Mouse (Mus musculus): ENCODE measurements around the gene Cacna1e.

Cacna1e gene

GRCm38 (mm10) chr1:154433112-154433511 is 451.2 kb downstream of the Cacna1e start:
- TF ChIP-seq NANOG (IDR thresholded peaks at IDR 0.05; ENCODE audit: borderline replicate concordance, low read length) (no peak), CTCF (conservative IDR thresholded peaks at IDR 0.05; ENCODE audit: low read length) (no peak), POU5F1 (IDR thresholded peaks at IDR 0.05; ENCODE audit: borderline replicate concordance, low read length) (no peak)
- Histone ChIP-seq H3K36me3 (ENCODE audit: insufficient read depth, low read length) (no peaks in the 10 kb centered on the region), H3K4me1 (replicated peaks; ENCODE audit: low read depth, low read length) (no peaks in the 10 kb centered on the region), H3K27me3 (ENCODE audit: insufficient read depth, low read length) (no peaks in the 10 kb centered on the region), H3K9me3 (ENCODE audit: low read length) (no peaks in the 10 kb centered on the region), H3K4me3 (replicated peaks; ENCODE audit: low read length) (no peak overlapping the region)

GRCm38 (mm10) chr1:154428276-154428675 is 456.0 kb downstream of the Cacna1e start:
- no peak for TF ChIP-seq CTCF (conservative IDR thresholded peaks at IDR 0.05; ENCODE audit: low read length)
- TF ChIP-seq POU5F1 (IDR thresholded peaks at IDR 0.05; ENCODE audit: borderline replicate concordance, low read length): no peak
- H3K4me1 ChIP-seq (replicated peaks; ENCODE audit: low read depth, low read length): no peaks in the 10 kb centered on the region
- no peaks in the 10 kb centered on the region for H3K36me3 ChIP-seq (ENCODE audit: insufficient read depth, low read length)
- H3K9me3 ChIP-seq (ENCODE audit: low read length): no peaks in the 10 kb centered on the region
- no peaks in the 10 kb centered on the region for H3K27me3 ChIP-seq (ENCODE audit: insufficient read depth, low read length)
- no peak overlapping the region for H3K4me3 ChIP-seq (replicated peaks; ENCODE audit: low read length)

GRCm38 (mm10) chr1:154418278-154418677 is 466.0 kb downstream of the Cacna1e start:
- H3K27me3 ChIP-seq (ENCODE audit: insufficient read depth, low read length): peaks cover 20% of the 10 kb centered on the region
- H3K36me3 ChIP-seq (ENCODE audit: insufficient read depth, low read length): no peaks in the 10 kb centered on the region
- TF ChIP-seq POU5F1 (IDR thresholded peaks at IDR 0.05; ENCODE audit: borderline replicate concordance, low read length) (no peak), CTCF (conservative IDR thresholded peaks at IDR 0.05; ENCODE audit: low read length) (no peak), NANOG (IDR thresholded peaks at IDR 0.05; ENCODE audit: borderline replicate concordance, low read length) (no peak)
- H3K9me3 ChIP-seq (ENCODE audit: low read length): no peaks in the 10 kb centered on the region
- H3K4me3 ChIP-seq (replicated peaks; ENCODE audit: low read length): no peak overlapping the region
- 0 out of 2 replicates have a peak, but pooled peaks cover 3% of the 10 kb centered on the region for H3K4me1 ChIP-seq (replicated peaks; ENCODE audit: low read depth, low read length)

DNA sequence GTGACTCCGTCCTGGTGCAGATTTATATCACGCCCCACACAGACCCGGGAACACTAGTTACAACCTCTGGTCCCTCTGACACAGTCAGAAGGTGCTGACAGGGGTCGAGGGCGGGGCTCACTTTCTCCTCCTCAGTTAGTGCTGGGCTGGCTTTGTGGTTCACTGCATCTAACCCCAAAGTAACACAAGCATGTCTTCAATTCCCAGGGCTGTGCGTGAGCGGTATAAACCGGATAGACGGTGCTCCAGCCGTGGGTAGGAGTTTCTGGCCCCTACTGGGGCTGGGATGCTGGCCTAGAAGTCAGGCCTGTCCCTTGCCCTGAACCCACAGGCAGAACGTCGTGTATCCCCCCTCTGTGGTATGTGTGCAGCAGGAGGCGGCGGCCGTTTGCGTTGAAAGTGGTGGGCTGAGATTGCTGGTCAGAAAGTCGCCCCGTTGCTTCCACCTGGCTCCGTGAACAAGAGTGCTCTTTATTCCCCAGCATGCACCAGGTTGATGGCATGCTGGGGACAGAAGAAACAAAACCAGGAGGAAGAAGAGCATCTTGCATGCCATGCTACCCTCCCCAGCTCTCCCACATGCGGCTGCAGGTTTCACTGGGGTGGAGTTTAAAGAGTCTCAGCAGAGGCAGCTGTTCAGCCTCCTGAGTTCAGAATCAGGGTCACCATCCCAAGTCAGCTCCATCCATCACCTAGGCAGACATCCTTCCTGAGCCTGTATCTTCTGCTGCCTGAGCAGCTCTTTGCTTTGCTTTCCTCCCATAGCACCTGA is 467.7 kb downstream of the Cacna1e start:
- Histone ChIP-seq H3K4me1 (replicated peaks; ENCODE audit: low read depth, low read length) (0 out of 2 replicates have a peak, but pooled peaks cover 3% of the 10 kb centered on the region), H3K9me3 (ENCODE audit: low read length) (no peaks in the 10 kb centered on the region), H3K27me3 (ENCODE audit: insufficient read depth, low read length) (peaks cover 20% of the 10 kb centered on the region), H3K4me3 (replicated peaks; ENCODE audit: low read length) (no peak overlapping the region), H3K36me3 (ENCODE audit: insufficient read depth, low read length) (no peaks in the 10 kb centered on the region)
- TF ChIP-seq POU5F1 (IDR thresholded peaks at IDR 0.05; ENCODE audit: borderline replicate concordance, low read length) (no peak), NANOG (IDR thresholded peaks at IDR 0.05; ENCODE audit: borderline replicate concordance, low read length) (no peak), CTCF (conservative IDR thresholded peaks at IDR 0.05; ENCODE audit: low read length) (no peak)

DNA sequence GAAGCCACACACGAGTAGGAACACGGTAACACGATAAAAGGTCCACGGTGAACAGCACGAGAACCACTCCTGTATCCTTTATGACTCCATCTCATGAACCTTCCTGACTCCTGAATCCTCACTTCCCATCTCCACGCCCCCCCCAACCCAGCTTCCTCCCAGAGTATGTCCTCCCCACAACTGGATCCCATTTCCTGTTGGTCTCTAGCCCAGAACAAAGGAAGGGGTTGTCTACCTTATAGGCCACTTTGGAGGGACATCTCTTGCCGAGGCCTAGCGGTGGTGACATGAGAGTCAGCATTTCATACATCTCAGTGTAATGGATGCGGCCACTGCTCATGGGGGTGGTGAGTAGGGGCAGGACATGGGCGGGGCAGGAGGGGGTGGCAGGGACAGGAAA is 468.5 kb downstream of the Cacna1e start:
- no peak overlapping the region for H3K4me3 ChIP-seq (replicated peaks; ENCODE audit: low read length)
- 0 out of 2 replicates have a peak, but pooled peaks cover 3% of the 10 kb centered on the region for H3K4me1 ChIP-seq (replicated peaks; ENCODE audit: low read depth, low read length)
- no peaks in the 10 kb centered on the region for H3K36me3 ChIP-seq (ENCODE audit: insufficient read depth, low read length)
- TF ChIP-seq NANOG (IDR thresholded peaks at IDR 0.05; ENCODE audit: borderline replicate concordance, low read length) (no peak), POU5F1 (IDR thresholded peaks at IDR 0.05; ENCODE audit: borderline replicate concordance, low read length) (no peak), CTCF (conservative IDR thresholded peaks at IDR 0.05; ENCODE audit: low read length) (no peak)
- no peaks in the 10 kb centered on the region for H3K9me3 ChIP-seq (ENCODE audit: low read length)
- peaks cover 20% of the 10 kb centered on the region for H3K27me3 ChIP-seq (ENCODE audit: insufficient read depth, low read length)

GRCm38 (mm10) chr1:154413138-154413537 is 471.2 kb downstream of the Cacna1e start:
- Histone ChIP-seq H3K4me3 (replicated peaks; ENCODE audit: low read length) (no peak overlapping the region), H3K9me3 (ENCODE audit: low read length) (no peaks in the 10 kb centered on the region), H3K36me3 (ENCODE audit: insufficient read depth, low read length) (no peaks in the 10 kb centered on the region), H3K27me3 (ENCODE audit: insufficient read depth, low read length) (peaks cover 20% of the 10 kb centered on the region), H3K4me1 (replicated peaks; ENCODE audit: low read depth, low read length) (0 out of 2 replicates have a peak, but pooled peaks cover 3% of the 10 kb centered on the region)
- TF ChIP-seq CTCF (conservative IDR thresholded peaks at IDR 0.05; ENCODE audit: low read length) (no peak), POU5F1 (IDR thresholded peaks at IDR 0.05; ENCODE audit: borderline replicate concordance, low read length) (no peak), NANOG (IDR thresholded peaks at IDR 0.05; ENCODE audit: borderline replicate concordance, low read length) (no peak)

- H3K27me3 ChIP-seq (ENCODE audit: insufficient read depth, low read length): 0 out of 2 replicates have a peak, but pooled peaks cover under 1% of the 10 kb centered on the region
- no peak overlapping the region for H3K4me3 ChIP-seq (replicated peaks; ENCODE audit: low read length)
- no peak for TF ChIP-seq POU5F1 (IDR thresholded peaks at IDR 0.05; ENCODE audit: borderline replicate concordance, low read length)
- TF ChIP-seq NANOG (IDR thresholded peaks at IDR 0.05; ENCODE audit: borderline replicate concordance, low read length): no peak
- TF ChIP-seq CTCF (conservative IDR thresholded peaks at IDR 0.05; ENCODE audit: low read length): no peak
- H3K4me1 ChIP-seq (replicated peaks; ENCODE audit: low read depth, low read length): no peaks in the 10 kb centered on the region
- H3K36me3 ChIP-seq (ENCODE audit: insufficient read depth, low read length): no peaks in the 10 kb centered on the region
- H3K9me3 ChIP-seq (ENCODE audit: low read length): no peaks in the 10 kb centered on the region
Measured at GRCm38 (mm10) chr1:154409051-154409450, 475.2 kb downstream of the Cacna1e start.

DNA sequence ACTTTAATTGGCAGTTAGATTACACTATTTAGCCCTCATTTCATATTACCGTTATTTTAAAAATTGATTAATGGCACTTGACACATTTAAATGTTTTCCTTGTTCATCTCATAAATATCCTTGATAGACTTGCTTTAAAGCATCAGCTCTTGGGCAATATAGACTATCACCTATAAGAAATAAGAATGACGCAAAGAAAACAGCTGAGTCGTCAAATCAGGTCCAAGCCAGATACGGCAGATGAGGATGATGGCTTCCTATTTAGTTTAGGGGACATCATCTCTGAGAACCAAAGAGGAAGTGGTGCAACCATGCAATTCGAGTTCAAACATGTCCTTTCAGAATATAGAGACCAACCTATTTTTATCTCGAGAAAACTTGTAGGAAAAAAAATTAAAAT is 492.3 kb downstream of the Cacna1e start:
- no peaks in the 10 kb centered on the region for H3K36me3 ChIP-seq (ENCODE audit: insufficient read depth, low read length)
- no peak overlapping the region for H3K4me3 ChIP-seq (replicated peaks; ENCODE audit: low read length)
- no peaks in the 10 kb centered on the region for H3K4me1 ChIP-seq (replicated peaks; ENCODE audit: low read depth, low read length)
- H3K9me3 ChIP-seq (ENCODE audit: low read length): no peaks in the 10 kb centered on the region
- H3K27me3 ChIP-seq (ENCODE audit: insufficient read depth, low read length): peaks cover 3% of the 10 kb centered on the region; the same call in 1 of the 2 replicates
- no peak for TF ChIP-seq NANOG (IDR thresholded peaks at IDR 0.05; ENCODE audit: borderline replicate concordance, low read length)
- no peak for TF ChIP-seq CTCF (conservative IDR thresholded peaks at IDR 0.05; ENCODE audit: low read length)
- no peak for TF ChIP-seq POU5F1 (IDR thresholded peaks at IDR 0.05; ENCODE audit: borderline replicate concordance, low read length)
